Mouse (Mus musculus): Measurements from ENCODE around the gene Iqgap1.

DNA sequence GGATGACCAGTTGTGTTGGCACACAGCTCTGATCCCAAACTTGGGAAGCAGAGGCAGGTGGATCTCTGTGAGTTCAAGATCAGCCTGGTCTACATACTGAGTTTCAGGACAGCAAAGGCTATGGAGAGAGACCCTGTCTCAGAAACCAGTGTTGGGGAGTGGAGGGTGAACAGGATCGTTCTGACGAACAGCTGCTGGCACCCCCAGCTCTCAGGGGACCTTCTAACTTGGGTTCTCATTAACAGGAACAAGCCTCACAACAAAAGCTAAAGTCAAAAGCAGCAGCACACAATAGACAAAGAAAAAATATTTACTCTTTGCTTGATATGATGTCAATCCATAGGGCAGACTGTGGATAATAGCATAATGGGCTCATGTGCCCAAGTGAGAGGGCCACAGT lies 55.3 kb downstream of the Iqgap1 start:
- TF ChIP-seq CTCF (IDR thresholded peaks at IDR 0.05; ENCODE audit: control insufficient read depth, insufficient read depth, low read length) (no peak), POLR2A (IDR thresholded peaks at IDR 0.05; ENCODE audit: borderline replicate concordance, control insufficient read depth, low read depth, low read length) (no peak)

Measured in bone marrow, adult 2 months (tissue).